Mouse (Mus musculus): Measurements from ENCODE around the gene Egr2.

DNA sequence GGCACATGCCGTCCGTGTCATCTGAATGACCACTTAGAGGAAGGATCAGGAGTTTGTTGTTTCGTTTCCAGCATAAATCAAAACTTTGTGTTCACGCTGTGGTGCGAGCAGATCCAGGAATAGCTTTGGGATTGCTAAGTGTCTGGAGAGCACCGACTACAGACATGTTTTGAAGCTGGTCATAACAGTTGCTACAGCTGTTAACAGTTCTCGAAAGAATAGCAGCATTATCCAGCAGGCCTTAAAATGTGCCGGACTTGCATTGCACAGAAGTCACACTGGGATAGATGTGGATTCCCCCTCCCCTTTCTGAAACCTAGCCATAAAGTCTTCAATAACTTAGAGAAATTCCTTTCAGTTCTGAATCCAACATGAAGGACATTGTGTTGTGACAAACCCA lies 38.0 kb downstream of the Egr2 start:
- no peak for TF ChIP-seq POLR2A (IDR thresholded peaks at IDR 0.05; ENCODE audit: borderline replicate concordance, extremely low read depth, insufficient read depth, insufficient read length, poor library complexity, severe bottlenecking)
- TF ChIP-seq CTCF (IDR thresholded peaks at IDR 0.05; ENCODE audit: borderline replicate concordance, extremely low read depth, insufficient read depth, insufficient read length), result no peak
